Mouse (Mus musculus) intestine, postnatal 0 days (tissue): ENCODE measurements at regions not wholly inside any gene's neighbourhood (a gene's known extent, or its start where the extent isn't known, plus 50 kb on each side); places are given as distances from the start of the nearest gene placed in this dataset.

ENCODE experiments used
- ATAC-seq: fragments of 200-750 bp; cut with Nextera tagmentation; 2 replicates; pipeline ENCODE4 v1.8.0; 2017; ENCODE audit warnings: mild to moderate bottlenecking, moderate TSS enrichment, moderate library complexity
- H3K27ac ChIP-seq: fragments of 300-500 bp; sonication (generic); 2 replicates; pipeline ENCODE4 v1.5.1; 2014; ENCODE audit warnings: mild to moderate bottlenecking, low read depth, low read length, moderate library complexity
- H3K27me3 ChIP-seq: fragments of 300-500 bp; sonication (generic); replicated peaks from 2 replicates; pipeline ENCODE4 v1.6.1; 2014; ENCODE audit warnings: low read length, mixed read lengths; ENCODE audit not compliant: control insufficient read depth, insufficient read depth
- H3K36me3 ChIP-seq: fragments of 300-500 bp; sonication (generic); 2 replicates; pipeline ENCODE4 v1.6.1; 2014; ENCODE audit warnings: mild to moderate bottlenecking, moderate library complexity; ENCODE audit not compliant: control insufficient read depth, insufficient read depth
- H3K4me1 ChIP-seq: fragments of 300-500 bp; sonication (generic); replicated peaks from 2 replicates; pipeline ENCODE4 v1.6.1; 2014; ENCODE audit warnings: antibody characterized with exemption, low read length, mixed read lengths; ENCODE audit not compliant: control insufficient read depth, insufficient read depth
- H3K4me2 ChIP-seq: fragments of 300-500 bp; sonication (generic); replicated peaks from 2 replicates; pipeline ENCODE4 v1.6.1; 2014; ENCODE audit warnings: low read depth, mild to moderate bottlenecking, moderate library complexity
- H3K4me3 ChIP-seq: fragments of 300-500 bp; sonication (generic); 2 replicates; pipeline ENCODE4 v1.5.1; 2014; ENCODE audit warnings: low read depth, low read length
- H3K9ac ChIP-seq: fragments of 300-500 bp; sonication (generic); 2 replicates; pipeline ENCODE4 v1.6.1; 2014; ENCODE audit warnings: mild to moderate bottlenecking, low read depth, low read length
- H3K9me3 ChIP-seq: fragments of 300-500 bp; sonication (generic); 2 replicates; pipeline ENCODE4 v1.6.1; 2016; ENCODE audit warnings: mixed run types; ENCODE audit not compliant: control insufficient read depth
- CTCF ChIP-seq: sonication (generic); IDR thresholded peaks from 2 replicates; pipeline ENCODE4 v1.5.1; 2016; ENCODE audit warnings: low read depth, mild to moderate bottlenecking, control low read depth, antibody characterized with exemption, moderate library complexity
- WGBS: fragments of 180-500 bp; shearing (Covaris S2); extraction: QIAGEN DNeasy Blood & Tissue Kit; methylation state at CpG from one replicate; pipeline ENCODE4 v1.1.7; 2014; 5-methylcytosine and 5-hydroxymethylcytosine counted together

DNA sequence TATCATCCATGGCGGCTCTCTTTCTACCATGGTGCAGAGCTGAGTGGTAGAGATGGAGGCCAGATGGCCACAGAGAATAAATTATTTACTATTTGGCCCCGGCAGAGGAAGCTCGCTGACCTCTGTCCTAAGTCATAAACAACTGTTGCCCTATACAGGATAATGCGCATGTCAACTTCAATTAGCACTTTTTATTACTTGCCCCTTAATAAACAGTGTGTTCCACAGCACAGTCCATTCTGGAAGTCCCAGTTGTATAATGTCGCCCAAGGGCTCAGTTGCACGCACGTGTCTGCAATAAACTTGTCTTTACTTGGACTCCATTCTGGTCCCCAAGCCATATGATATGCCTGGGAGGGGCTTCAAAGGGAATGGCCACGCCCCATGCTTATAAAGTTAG, 150.1 kb upstream of the Runx1 start:
- WGBS, result 61% methylated on average over 8 of the region's 8 CpGs
- no peak overlapping the region for H3K27ac ChIP-seq
- H3K9me3 ChIP-seq, result no peaks in the 10 kb centered on the region
- no peak for TF ChIP-seq CTCF
- H3K36me3 ChIP-seq, result no peaks in the 10 kb centered on the region
- no peaks in the 10 kb centered on the region for H3K27me3 ChIP-seq
- no peak overlapping the region for H3K4me3 ChIP-seq
- H3K9ac ChIP-seq, result no peak overlapping the region
- no peak overlapping the region for H3K4me2 ChIP-seq
- H3K4me1 ChIP-seq, result no peaks in the 10 kb centered on the region
- ATAC-seq, result no peak

DNA sequence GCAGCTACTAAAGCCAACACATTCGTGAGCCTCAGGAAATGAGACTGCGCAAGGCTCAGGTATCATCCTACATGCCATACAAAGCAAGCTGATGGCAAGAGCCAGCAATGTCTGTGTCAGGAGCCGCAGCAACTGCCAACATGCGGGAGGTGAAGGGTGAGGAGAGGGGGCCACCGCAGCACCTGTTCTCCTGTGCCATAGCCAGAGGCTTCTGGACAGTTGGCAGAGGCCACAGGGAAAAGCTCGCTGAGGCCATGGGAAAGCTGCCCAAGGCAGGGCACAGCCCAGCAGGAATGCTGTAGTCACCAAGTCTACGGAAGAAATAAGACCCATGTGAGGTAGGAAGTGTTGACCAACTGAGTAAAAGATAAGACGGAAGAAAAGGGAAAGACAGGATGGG, 149.1 kb upstream of the Runx1 start:
- no peaks in the 10 kb centered on the region for H3K4me1 ChIP-seq
- H3K9ac ChIP-seq, result no peak overlapping the region
- TF ChIP-seq CTCF, result no peak
- no peak for ATAC-seq
- WGBS, result 87% methylated on average over 8 of the region's 8 CpGs
- H3K27ac ChIP-seq, result no peak overlapping the region
- H3K4me2 ChIP-seq, result no peak overlapping the region
- no peak overlapping the region for H3K4me3 ChIP-seq
- no peaks in the 10 kb centered on the region for H3K27me3 ChIP-seq
- no peaks in the 10 kb centered on the region for H3K36me3 ChIP-seq
- no peaks in the 10 kb centered on the region for H3K9me3 ChIP-seq

DNA sequence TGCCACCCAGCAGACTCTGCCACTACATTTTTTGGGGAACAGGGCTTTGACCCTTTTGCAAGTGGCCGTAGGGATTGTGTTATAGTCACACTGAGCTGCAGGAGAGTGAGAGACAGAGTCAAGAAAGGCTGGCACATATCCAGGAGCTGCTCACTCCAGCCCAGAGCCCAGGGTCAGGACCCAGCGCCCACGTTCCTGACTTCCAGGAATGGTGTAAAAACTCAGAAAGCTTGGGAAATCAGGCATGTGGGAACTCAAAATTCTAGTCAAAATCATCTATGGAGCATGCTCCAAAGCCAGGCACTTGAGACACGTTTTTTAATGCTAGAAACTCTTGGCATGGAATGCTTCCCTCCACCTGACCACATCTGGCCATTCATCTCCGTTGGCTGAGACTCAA, 146.7 kb upstream of the Runx1 start:
- no peak for TF ChIP-seq CTCF
- Histone ChIP-seq H3K9me3 (no peaks in the 10 kb centered on the region), H3K4me1 (no peaks in the 10 kb centered on the region), H3K9ac (no peak overlapping the region), H3K27ac (no peak overlapping the region), H3K27me3 (no peaks in the 10 kb centered on the region), H3K36me3 (no peaks in the 10 kb centered on the region), H3K4me3 (no peak overlapping the region), H3K4me2 (no peak overlapping the region)
- ATAC-seq, result no peak
- 79% methylated on average over 5 of the region's 5 CpGs for WGBS

GRCm38 (mm10) chr16:92971956-92972355, 146.0 kb upstream of the Runx1 start:
- WGBS, result 92% methylated on average over 3 of the region's 3 CpGs

DNA sequence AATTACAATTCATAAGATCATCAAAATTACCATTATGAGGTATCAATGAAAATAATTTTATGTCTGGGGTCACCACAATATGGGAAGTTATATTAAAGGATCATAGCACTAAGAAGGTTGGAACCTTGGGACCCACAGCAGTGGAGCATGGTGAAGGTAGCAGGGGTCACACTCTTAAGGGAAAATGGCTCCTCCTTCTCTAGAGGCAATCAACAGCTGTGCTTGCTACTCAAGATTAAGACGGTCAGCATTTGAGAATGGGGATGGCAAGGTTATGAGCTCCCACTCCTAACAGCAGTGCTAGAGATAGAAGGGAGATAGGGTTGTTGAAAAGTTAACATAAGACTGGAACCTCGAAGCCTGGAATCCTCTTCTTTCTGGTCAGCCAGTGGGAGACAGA, 144.6 kb upstream of the Runx1 start:
- 85% methylated on average over 2 of the region's 2 CpGs for WGBS
- Histone ChIP-seq H3K36me3 (no peaks in the 10 kb centered on the region), H3K4me2 (no peak overlapping the region), H3K4me3 (no peak overlapping the region), H3K4me1 (no peaks in the 10 kb centered on the region), H3K27me3 (no peaks in the 10 kb centered on the region), H3K27ac (no peak overlapping the region), H3K9ac (no peak overlapping the region), H3K9me3 (no peaks in the 10 kb centered on the region)
- TF ChIP-seq CTCF, result no peak
- ATAC-seq, result no peak

More at GRCm38 (mm10) chr16:92971956-92972355, 146.0 kb upstream of the Runx1 start:
- Histone ChIP-seq H3K9me3 (no peaks in the 10 kb centered on the region), H3K4me3 (no peak overlapping the region), H3K27me3 (no peaks in the 10 kb centered on the region), H3K9ac (no peak overlapping the region), H3K27ac (no peak overlapping the region), H3K4me1 (no peaks in the 10 kb centered on the region), H3K4me2 (no peak overlapping the region), H3K36me3 (no peaks in the 10 kb centered on the region)
- TF ChIP-seq CTCF, result no peak
- no peak for ATAC-seq

GRCm38 (mm10) chr16:92969036-92969435, 143.1 kb upstream of the Runx1 start:
- H3K4me2 ChIP-seq, result no peak overlapping the region
- TF ChIP-seq CTCF, result no peak
- H3K27me3 ChIP-seq, result no peaks in the 10 kb centered on the region
- no peak overlapping the region for H3K4me3 ChIP-seq
- H3K9ac ChIP-seq, result no peak overlapping the region
- ATAC-seq, result no peak
- H3K9me3 ChIP-seq, result no peaks in the 10 kb centered on the region
- 82% methylated on average over 5 of the region's 5 CpGs for WGBS
- H3K36me3 ChIP-seq, result no peaks in the 10 kb centered on the region
- H3K27ac ChIP-seq, result no peak overlapping the region
- H3K4me1 ChIP-seq, result no peaks in the 10 kb centered on the region

DNA sequence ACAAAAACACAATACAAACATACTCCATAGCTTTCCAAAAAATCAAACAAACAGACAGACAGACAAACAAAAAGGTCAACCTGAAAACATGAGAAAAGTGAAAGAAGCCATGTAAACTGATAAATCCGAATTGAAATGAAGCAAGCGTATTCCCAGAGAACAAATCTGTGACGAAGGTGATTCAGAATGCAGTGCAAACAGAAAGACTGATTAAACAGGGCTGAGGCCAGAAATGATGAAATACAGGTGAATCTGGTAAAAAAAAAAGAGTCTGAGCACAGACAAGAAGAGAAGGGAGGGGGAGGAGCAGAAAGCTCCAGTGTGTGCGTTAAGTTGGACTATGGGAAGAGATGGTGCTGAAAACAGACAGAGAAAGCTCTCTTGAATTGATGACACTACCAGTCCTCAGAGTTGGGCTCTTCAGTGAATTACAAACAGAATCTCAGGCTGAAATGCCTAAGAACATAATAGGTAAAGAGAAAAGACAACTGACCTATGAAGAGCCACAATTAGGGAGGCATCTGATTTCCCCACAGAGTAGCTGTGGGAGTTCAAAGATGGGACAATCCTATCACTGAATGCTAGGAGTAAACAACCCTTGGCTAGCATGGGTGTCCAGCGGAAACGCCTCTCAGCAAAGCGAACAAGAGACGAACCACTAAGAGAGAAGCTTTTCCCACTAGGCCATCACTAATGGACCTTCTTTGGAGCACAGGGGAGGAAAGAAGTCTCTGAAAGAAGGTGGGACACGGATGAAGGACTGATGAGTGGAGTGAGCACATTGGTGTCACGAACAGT, 140.3 kb upstream of the Runx1 start:
- Histone ChIP-seq H3K4me1 (no peaks in the 10 kb centered on the region), H3K27ac (no peak overlapping the region), H3K9me3 (no peaks in the 10 kb centered on the region), H3K4me3 (no peak overlapping the region), H3K4me2 (no peak overlapping the region), H3K9ac (no peak overlapping the region), H3K27me3 (no peaks in the 10 kb centered on the region), H3K36me3 (no peaks in the 10 kb centered on the region)
- ATAC-seq, result no peak
- WGBS, result 72% methylated on average over 10 of the region's 10 CpGs
- TF ChIP-seq CTCF, result no peak
